Mouse (Mus musculus) kidney, adult 2 months (tissue): ENCODE results near the gene Arhgef7.

Experiments used
- CTCF ChIP-seq: fragments of 200-500 bp; conservative IDR thresholded peaks from 2 replicates; pipeline ENCODE4 v1.5.1; 2011; ENCODE audit warnings: low read depth, mild to moderate bottlenecking, control low read depth, low read length, moderate library complexity, mixed read lengths; ENCODE audit not compliant: insufficient read depth, insufficient read length
- POLR2A ChIP-seq: fragments of 200-500 bp; IDR thresholded peaks from one replicate; pipeline ENCODE4 v1.6.1; 2011; ENCODE audit warnings: low read depth, low read length, control low read depth

- no peak for TF ChIP-seq CTCF
- TF ChIP-seq POLR2A = no peak
Observed at GRCm38 (mm10) chr8:11822550-11823060, 95.1 kb downstream of the Arhgef7 start.
